Mouse (Mus musculus): Measurements from ENCODE around the gene Gm20388. TPM values are rescaled to one million over a fixed set of nuclear protein-coding genes. Genes with fewer than 3 reads are reported as not detected.
"Not testable (repeated sequence)": the region's sequence is repeated elsewhere in the genome, so short reads cannot be mapped to it uniquely, and the experiment has no call there.

The Gm20388 gene
- total RNA-seq, 2 experiments from 2014 or later: 18.6 TPM; not detected in 1

DNA sequence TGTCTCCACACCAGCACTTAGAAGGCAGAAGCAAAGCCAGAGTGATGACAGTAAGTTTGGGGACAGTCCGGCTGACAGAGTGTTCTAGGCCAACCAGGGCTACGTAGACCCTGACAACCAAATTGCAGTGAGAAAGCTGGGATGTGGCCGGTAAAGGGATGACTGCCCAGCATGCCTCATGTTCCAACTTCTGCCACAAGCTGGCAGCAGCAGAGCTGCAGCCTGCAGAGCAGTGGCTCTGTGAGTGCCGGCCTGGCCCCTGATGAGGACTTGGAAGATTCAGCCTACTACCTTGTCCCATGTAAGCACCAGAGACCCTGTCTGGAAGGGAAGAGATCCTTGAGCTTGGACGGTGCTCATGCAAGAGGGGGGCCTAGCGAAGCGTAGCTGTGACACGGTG, 765.1 kb downstream of the Gm20388 start:
- intact Hi-C loops (cut with DNase I): loop anchor here (10.0 kb wide), 1 partner anchor 889 kb away; no protein-coding TSS in a partner anchor
- DNase-seq (ENCODE audit: low spot score in 2 of 2): no peak

- DNase-seq (ENCODE audit: low spot score in 2 of 2): peak; percentile 86 to 88
- intact Hi-C loops (cut with DNase I): loop anchor here (1.0 to 10.0 kb wide), 3 partner anchors 118 to 886 kb away; no protein-coding TSS in a partner anchor
These were observed 767.8 kb downstream of the Gm20388 start for GRCm38 (mm10) chr8:120678447-120678846.

GRCm38 (mm10) chr8:120679629-120680387, 769.2 kb downstream of the Gm20388 start:
- no peak for DNase-seq (ENCODE audit: low spot score in 2 of 2)
- intact Hi-C loops (cut with DNase I): loop anchor here (2.0 to 10.0 kb wide), 2 partner anchors 413 to 885 kb away; no protein-coding TSS in a partner anchor

GRCm38 (mm10) chr8:120680405-120680804, 769.8 kb downstream of the Gm20388 start:
- intact Hi-C loops (cut with DNase I): not testable (repeated sequence)
- peak in 1 of 2 experiments; percentile 42 for DNase-seq (ENCODE audit: low spot score in 2 of 2)

DNA sequence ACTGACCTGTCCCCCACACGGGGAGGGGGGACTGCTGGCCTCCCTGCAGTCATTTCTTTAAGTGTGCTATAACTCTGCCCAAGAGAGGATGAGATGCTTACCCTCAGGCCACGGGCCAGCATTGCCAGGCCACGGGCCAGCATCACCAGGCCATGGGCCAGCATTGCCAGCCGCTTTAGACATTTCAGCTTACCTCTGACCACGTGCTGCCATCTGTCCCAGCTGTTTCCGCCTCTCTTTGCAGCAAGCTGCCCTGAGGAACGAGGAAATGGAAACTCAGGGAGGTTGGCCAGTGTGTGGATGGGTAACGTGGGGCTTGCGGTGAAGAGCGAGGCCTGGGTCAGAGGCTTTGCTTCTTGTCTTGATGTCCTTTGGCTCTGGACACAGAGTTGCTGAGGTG, 770.5 kb downstream of the Gm20388 start:
- no peak for DNase-seq (ENCODE audit: low spot score in 2 of 2)
- intact Hi-C loops (cut with DNase I): no loop called here

- intact Hi-C loops (cut with DNase I): no loop called here
- peak; percentile 31 to 53 for DNase-seq (ENCODE audit: low spot score in 2 of 2)
These were observed 773.0 kb downstream of the Gm20388 start for GRCm38 (mm10) chr8:120683602-120684001.

GRCm38 (mm10) chr8:120684082-120684481, 773.4 kb downstream of the Gm20388 start:
- DNase-seq (ENCODE audit: low spot score in 2 of 2): no peak
- intact Hi-C loops (cut with DNase I): no loop called here

- no peak for DNase-seq (ENCODE audit: low spot score in 2 of 2)
- intact Hi-C loops (cut with DNase I): no loop called here
These were observed 774.5 kb downstream of the Gm20388 start for GRCm38 (mm10) chr8:120685097-120685496.

DNA sequence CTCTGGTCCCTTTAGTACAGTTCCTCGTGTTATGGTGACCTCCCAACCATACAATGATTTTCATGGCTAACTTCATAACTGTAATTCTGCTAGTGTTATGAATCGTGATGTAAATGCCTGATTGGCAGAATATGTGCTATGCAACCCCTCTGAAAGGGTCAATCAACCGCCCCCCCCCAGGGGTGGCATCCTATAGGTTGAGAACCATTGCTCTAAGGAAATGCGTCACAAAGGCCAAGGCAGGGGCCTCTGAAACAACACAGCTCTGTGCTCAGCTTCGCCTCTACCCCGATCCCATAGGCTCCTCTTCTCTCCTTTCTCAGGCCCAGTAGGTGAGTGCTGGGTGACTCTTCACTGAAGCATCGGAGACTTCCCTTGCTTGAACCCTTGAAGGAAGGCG, 775.0 kb downstream of the Gm20388 start:
- DNase-seq (ENCODE audit: low spot score in 2 of 2): no peak
- intact Hi-C loops (cut with DNase I): no loop called here

- DNase-seq (ENCODE audit: low spot score in 2 of 2): peak; percentile 33 to 37
- intact Hi-C loops (cut with DNase I): no loop called here
These were observed 775.4 kb downstream of the Gm20388 start for GRCm38 (mm10) chr8:120686051-120686450.

- intact Hi-C loops (cut with DNase I): no loop called here
These were observed 775.9 kb downstream of the Gm20388 start for GRCm38 (mm10) chr8:120686576-120686975.

GRCm38 (mm10) chr8:120687786-120688185, 777.1 kb downstream of the Gm20388 start:
- no peak for DNase-seq (ENCODE audit: low spot score in 2 of 2)
- intact Hi-C loops (cut with DNase I): no loop called here

More at GRCm38 (mm10) chr8:120686576-120686975, 775.9 kb downstream of the Gm20388 start:
- no peak for DNase-seq (ENCODE audit: low spot score in 2 of 2)

GRCm38 (mm10) chr8:120688511-120688910, 777.9 kb downstream of the Gm20388 start:
- intact Hi-C loops (cut with DNase I): no loop called here
- DNase-seq (ENCODE audit: low spot score in 2 of 2): no peak

DNA sequence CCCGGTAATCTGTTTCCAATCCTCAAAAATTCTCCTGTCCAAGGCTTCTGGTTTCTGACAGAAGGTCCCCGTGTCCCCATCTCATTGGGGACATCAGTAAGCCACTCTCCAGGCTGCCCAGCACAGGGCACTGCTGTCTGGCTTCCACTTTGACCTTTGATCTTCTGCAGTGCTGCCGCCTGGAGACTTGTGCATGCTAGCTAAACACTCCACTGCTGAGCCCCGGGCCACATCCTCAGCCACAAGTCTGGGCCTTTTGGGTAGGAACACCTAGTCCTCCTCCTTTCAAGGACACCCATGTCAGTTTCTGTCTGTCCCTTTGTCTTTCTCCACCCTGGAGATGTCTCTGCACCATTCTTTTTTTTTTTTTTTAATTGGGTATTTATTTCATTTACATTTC, 782.3 kb downstream of the Gm20388 start:
- no peak for DNase-seq (ENCODE audit: low spot score in 2 of 2)
- intact Hi-C loops (cut with DNase I): no loop called here

DNA sequence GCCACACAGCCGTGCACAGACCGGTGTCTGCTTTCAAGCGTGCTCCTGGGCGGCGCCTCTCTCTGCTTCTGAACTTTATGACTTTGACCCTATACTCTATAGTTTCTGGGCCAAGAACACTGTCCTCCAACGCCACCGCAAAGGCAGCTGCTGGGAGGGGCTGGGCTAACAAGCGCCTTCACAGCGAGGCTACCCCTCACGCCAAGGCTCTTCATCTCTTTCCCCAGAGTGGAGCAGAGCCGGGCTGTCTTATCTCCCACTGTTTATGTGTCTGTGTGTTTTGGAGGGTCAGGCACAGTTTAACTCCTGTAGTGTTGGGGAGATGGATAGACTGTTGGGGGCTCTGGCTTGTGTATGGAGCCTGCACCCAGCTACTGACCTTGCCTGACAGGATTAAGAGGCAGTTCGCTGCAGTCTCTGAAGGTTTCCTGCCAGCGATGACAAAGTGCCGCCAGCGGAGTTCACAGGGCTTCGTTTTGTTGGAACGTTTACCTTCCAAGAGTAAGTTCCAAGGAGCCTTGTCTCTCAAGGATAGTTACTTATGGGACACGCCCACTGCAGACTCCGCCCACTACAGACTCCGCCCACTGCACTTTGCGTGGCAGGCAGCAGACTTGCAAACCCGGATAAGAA, 783.3 kb downstream of the Gm20388 start:
- intact Hi-C loops (cut with DNase I): no loop called here
- no peak for DNase-seq (ENCODE audit: low spot score in 2 of 2)

- intact Hi-C loops (cut with DNase I): no loop called here
- DNase-seq (ENCODE audit: low spot score in 2 of 2): no peak
These were observed 785.9 kb downstream of the Gm20388 start for GRCm38 (mm10) chr8:120696401-120697153.

GRCm38 (mm10) chr8:120697154-120697978, 786.7 kb downstream of the Gm20388 start:
- intact Hi-C loops (cut with DNase I): no loop called here
- no peak for DNase-seq (ENCODE audit: low spot score in 2 of 2)

GRCm38 (mm10) chr8:120697979-120698272, 787.3 kb downstream of the Gm20388 start:
- intact Hi-C loops (cut with DNase I): no loop called here
- no peak for DNase-seq (ENCODE audit: low spot score in 2 of 2)

- DNase-seq (ENCODE audit: low spot score in 2 of 2): no peak
- intact Hi-C loops (cut with DNase I): no loop called here
These were observed 787.8 kb downstream of the Gm20388 start for GRCm38 (mm10) chr8:120698426-120698825.

DNA sequence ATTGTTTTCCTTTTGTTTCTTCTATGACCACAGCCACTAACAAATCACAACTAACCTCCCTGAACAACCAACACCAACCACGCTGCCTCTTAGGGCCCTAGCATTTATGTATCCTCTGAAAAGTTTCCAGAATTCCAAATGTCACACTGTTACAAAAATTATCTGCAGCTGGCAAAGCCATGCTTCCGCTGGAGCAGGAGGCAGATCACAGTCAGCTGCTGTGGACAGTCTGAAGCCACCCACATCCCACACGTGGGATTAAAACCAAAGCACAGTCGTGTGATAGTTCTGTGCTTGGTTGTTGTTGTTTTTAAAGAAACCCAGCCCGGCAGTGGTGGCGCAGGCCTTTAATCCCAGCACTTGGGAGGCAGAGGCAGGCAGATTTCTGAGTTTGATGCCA, 788.4 kb downstream of the Gm20388 start:
- DNase-seq (ENCODE audit: low spot score in 2 of 2): no peak
- intact Hi-C loops (cut with DNase I): no loop called here
